Mouse (Mus musculus): ENCODE measurements around the gene Hnrnpa3. TPM values are rescaled to one million over a fixed set of nuclear protein-coding genes. Genes with fewer than 3 reads are reported as not detected.

Hnrnpa3 gene
- polyA plus RNA-seq, 1 experiment from 2014 or later = 127 TPM

GRCm38 (mm10) chr2:75669491-75670445 is 10.7 kb downstream of the Hnrnpa3 start:
- H3K4me1 ChIP-seq (replicated peaks; ENCODE audit: control insufficient read depth, insufficient read depth) = no peaks in the 10 kb centered on the region
- DNase-seq (ENCODE audit: low spot score) (no peak), ATAC-seq (ENCODE audit: low FRiP score, low TSS enrichment) (peak; percentile 40; the same call in 1 of the 2 replicates)
- H3K9me3 ChIP-seq (ENCODE audit: control insufficient read depth, low read length) = no peaks in the 10 kb centered on the region
- H3K36me3 ChIP-seq (ENCODE audit: control insufficient read depth, insufficient read depth, low read length) = peaks cover 3% of the 10 kb centered on the region
- no peak overlapping the region for H3K9ac ChIP-seq (ENCODE audit: low read length)
- no peak overlapping the region for H3K4me2 ChIP-seq (replicated peaks; ENCODE audit: low read depth)
- H3K27ac ChIP-seq (replicated peaks) = no peak overlapping the region
- WGBS = 43% methylated on average over 14 of the region's 14 CpGs
- TF ChIP-seq CTCF (IDR thresholded peaks at IDR 0.05; ENCODE audit: low read depth) = 0 out of 2 replicates have a peak, but pooled peaks have one; percentile 8
- TF ChIP-seq EP300 (optimal IDR thresholded peaks at IDR 0.05) = no peak
- H3K27me3 ChIP-seq (ENCODE audit: control insufficient read depth, insufficient read depth, low read length) = no peaks in the 10 kb centered on the region
- no peak overlapping the region for H3K4me3 ChIP-seq (ENCODE audit: low read depth, low read length)

GRCm38 (mm10) chr2:75670446-75671336 is 11.6 kb downstream of the Hnrnpa3 start:
- no peak overlapping the region for H3K27ac ChIP-seq (replicated peaks)
- no peaks in the 10 kb centered on the region for H3K9me3 ChIP-seq (ENCODE audit: control insufficient read depth, low read length)
- H3K4me1 ChIP-seq (replicated peaks; ENCODE audit: control insufficient read depth, insufficient read depth) = no peaks in the 10 kb centered on the region
- H3K27me3 ChIP-seq (ENCODE audit: control insufficient read depth, insufficient read depth, low read length) = no peaks in the 10 kb centered on the region
- H3K4me2 ChIP-seq (replicated peaks; ENCODE audit: low read depth) = no peak overlapping the region
- H3K4me3 ChIP-seq (ENCODE audit: low read depth, low read length) = no peak overlapping the region
- no peak overlapping the region for H3K9ac ChIP-seq (ENCODE audit: low read length)
- H3K36me3 ChIP-seq (ENCODE audit: control insufficient read depth, insufficient read depth, low read length) = peaks cover 4% of the 10 kb centered on the region
- WGBS = 80% methylated on average over 6 of the region's 6 CpGs
- TF ChIP-seq CTCF (IDR thresholded peaks at IDR 0.05; ENCODE audit: low read depth) (peak; percentile 36; the same call in 1 of the 2 replicates), EP300 (optimal IDR thresholded peaks at IDR 0.05) (no peak)
- DNase-seq (ENCODE audit: low spot score) (no peak), ATAC-seq (ENCODE audit: low FRiP score, low TSS enrichment) (0 out of 2 replicates have a peak, but pooled peaks have one; percentile 2)

GRCm38 (mm10) chr2:75671337-75671660 is 12.2 kb downstream of the Hnrnpa3 start:
- ATAC-seq (ENCODE audit: low FRiP score, low TSS enrichment) (no peak), DNase-seq (ENCODE audit: low spot score) (no peak)
- Histone ChIP-seq H3K4me1 (replicated peaks; ENCODE audit: control insufficient read depth, insufficient read depth) (no peaks in the 10 kb centered on the region), H3K27me3 (ENCODE audit: control insufficient read depth, insufficient read depth, low read length) (no peaks in the 10 kb centered on the region), H3K4me3 (ENCODE audit: low read depth, low read length) (no peak overlapping the region), H3K27ac (replicated peaks) (no peak overlapping the region), H3K9me3 (ENCODE audit: control insufficient read depth, low read length) (no peaks in the 10 kb centered on the region), H3K36me3 (ENCODE audit: control insufficient read depth, insufficient read depth, low read length) (peaks cover 10% of the 10 kb centered on the region), H3K4me2 (replicated peaks; ENCODE audit: low read depth) (no peak overlapping the region), H3K9ac (ENCODE audit: low read length) (no peak overlapping the region)
- 83% methylated on average over 2 of the region's 2 CpGs for WGBS
- TF ChIP-seq CTCF (IDR thresholded peaks at IDR 0.05; ENCODE audit: low read depth) = no peak
- TF ChIP-seq EP300 (optimal IDR thresholded peaks at IDR 0.05) = no peak

GRCm38 (mm10) chr2:75672561-75672960 is 13.5 kb downstream of the Hnrnpa3 start:
- DNase-seq (ENCODE audit: low spot score) (no peak), ATAC-seq (ENCODE audit: low FRiP score, low TSS enrichment) (no peak)
- Histone ChIP-seq H3K27me3 (ENCODE audit: control insufficient read depth, insufficient read depth, low read length) (no peaks in the 10 kb centered on the region), H3K4me2 (replicated peaks; ENCODE audit: low read depth) (no peak overlapping the region), H3K9ac (ENCODE audit: low read length) (no peak overlapping the region), H3K4me1 (replicated peaks; ENCODE audit: control insufficient read depth, insufficient read depth) (no peaks in the 10 kb centered on the region), H3K27ac (replicated peaks) (no peak overlapping the region), H3K36me3 (ENCODE audit: control insufficient read depth, insufficient read depth, low read length) (peaks cover 19% of the 10 kb centered on the region), H3K4me3 (ENCODE audit: low read depth, low read length) (no peak overlapping the region), H3K9me3 (ENCODE audit: control insufficient read depth, low read length) (no peaks in the 10 kb centered on the region)
- TF ChIP-seq CTCF (IDR thresholded peaks at IDR 0.05; ENCODE audit: low read depth) (no peak), EP300 (optimal IDR thresholded peaks at IDR 0.05) (no peak)
- WGBS = 62% methylated on average over 3 of the region's 3 CpGs

GRCm38 (mm10) chr2:75676567-75676966 is 17.5 kb downstream of the Hnrnpa3 start:
- no peak overlapping the region for H3K9ac ChIP-seq (ENCODE audit: low read length)
- no peak for ATAC-seq (ENCODE audit: low FRiP score, low TSS enrichment)
- WGBS = 88% methylated on average over 14 of the region's 14 CpGs
- DNase-seq (ENCODE audit: low spot score) = no peak
- H3K4me1 ChIP-seq (replicated peaks; ENCODE audit: control insufficient read depth, insufficient read depth) = no peaks in the 10 kb centered on the region
- H3K9me3 ChIP-seq (ENCODE audit: control insufficient read depth, low read length) = no peaks in the 10 kb centered on the region
- no peak for TF ChIP-seq EP300 (optimal IDR thresholded peaks at IDR 0.05)
- TF ChIP-seq CTCF (IDR thresholded peaks at IDR 0.05; ENCODE audit: low read depth) = no peak
- no peaks in the 10 kb centered on the region for H3K27me3 ChIP-seq (ENCODE audit: control insufficient read depth, insufficient read depth, low read length)
- H3K4me2 ChIP-seq (replicated peaks; ENCODE audit: low read depth) = no peak overlapping the region
- no peak overlapping the region for H3K4me3 ChIP-seq (ENCODE audit: low read depth, low read length)
- peaks cover 29% of the 10 kb centered on the region for H3K36me3 ChIP-seq (ENCODE audit: control insufficient read depth, insufficient read depth, low read length)
- no peak overlapping the region for H3K27ac ChIP-seq (replicated peaks)

All from stomach, postnatal 0 days (tissue).